Mouse (Mus musculus) c-Kit-negative CD71-positive TER-119-positive erythroid progenitor cells, embryonic 14.5 days (primary cell): ENCODE measurements around the gene Ncam2.
"Not testable (repeated sequence)": the region's sequence is repeated elsewhere in the genome, so short reads cannot be mapped to it uniquely, and the experiment has no call there.

Experiments used
- DNase-seq: peaks from one replicate; pipeline ENCODE4 v3.0.0-alpha.2; 2013; ENCODE audit warnings: low read depth, low spot score

Ncam2 gene

DNA sequence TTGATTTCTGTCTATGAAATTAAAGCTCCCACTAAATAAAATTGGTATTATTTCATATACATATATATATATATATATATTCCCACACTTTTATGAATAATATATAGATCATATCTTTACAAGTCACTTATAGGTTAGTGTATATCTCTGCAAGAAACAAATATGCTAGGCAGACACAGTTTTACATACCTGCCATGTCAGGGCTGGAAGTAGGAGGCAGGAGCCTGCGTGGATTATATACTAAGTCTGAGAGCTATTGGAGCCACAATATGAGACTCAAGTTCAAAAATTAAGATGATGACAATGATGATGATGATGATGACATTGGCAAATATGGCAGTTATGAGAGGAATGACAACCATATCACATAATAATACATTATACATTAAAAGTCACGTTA is 85.4 kb downstream of the Ncam2 start:
- no peak for DNase-seq

DNA sequence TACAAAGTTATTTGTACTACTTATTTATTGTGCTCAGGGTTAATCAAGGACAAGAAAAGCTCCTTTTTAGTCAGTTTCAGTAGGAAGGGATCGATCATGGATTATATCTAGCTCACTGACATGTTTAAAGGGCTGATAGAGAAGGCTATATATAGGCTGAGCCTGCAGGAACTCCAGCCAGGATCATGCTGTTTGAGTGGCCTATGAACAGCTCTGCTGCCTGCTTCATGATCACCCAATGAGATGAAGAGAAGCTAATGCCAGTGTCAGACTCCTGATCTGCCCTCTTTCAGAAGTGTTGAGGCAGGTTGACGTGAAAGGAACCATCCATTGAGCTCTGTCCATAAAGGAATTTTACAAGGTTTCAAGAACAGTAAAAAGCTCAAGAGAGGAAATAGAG is 103.3 kb downstream of the Ncam2 start:
- DNase-seq: no peak

DNA sequence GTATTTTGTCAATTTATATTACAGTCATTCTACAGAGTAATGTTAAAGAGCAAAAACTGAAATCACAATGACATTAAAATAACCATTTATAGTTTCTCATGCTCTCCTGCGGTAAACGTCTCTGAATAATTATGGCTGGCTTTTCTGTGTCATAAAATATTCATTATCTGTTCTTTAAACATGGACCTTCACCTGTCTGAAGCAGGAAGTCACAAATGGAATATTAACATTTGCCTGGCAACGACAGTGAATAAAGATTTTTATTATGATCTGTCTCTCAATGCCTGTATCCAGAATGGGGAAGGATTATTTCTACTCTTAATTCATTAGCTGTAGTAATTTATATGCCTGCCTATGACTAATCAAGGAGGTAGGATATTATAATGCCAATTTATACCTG is 108.7 kb downstream of the Ncam2 start:
- DNase-seq: no peak

DNA sequence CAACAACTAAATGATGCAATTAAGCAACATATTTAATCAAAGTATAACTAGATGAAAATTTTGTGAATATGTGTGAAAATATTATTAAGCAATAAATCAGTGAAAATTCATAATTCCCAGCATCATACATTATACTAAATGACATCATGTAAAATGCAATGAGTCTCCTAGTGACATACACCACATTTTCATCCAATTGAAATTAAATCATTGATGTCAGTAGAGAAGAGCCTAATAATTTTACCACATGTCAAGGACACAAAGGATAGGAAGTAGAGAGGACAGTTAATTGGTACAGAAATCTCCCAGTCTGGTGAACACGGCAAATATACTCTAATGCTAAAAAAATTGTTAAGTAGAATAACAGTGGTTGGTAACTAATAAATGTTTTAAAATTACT is 118.5 kb downstream of the Ncam2 start:
- DNase-seq: no peak

DNA sequence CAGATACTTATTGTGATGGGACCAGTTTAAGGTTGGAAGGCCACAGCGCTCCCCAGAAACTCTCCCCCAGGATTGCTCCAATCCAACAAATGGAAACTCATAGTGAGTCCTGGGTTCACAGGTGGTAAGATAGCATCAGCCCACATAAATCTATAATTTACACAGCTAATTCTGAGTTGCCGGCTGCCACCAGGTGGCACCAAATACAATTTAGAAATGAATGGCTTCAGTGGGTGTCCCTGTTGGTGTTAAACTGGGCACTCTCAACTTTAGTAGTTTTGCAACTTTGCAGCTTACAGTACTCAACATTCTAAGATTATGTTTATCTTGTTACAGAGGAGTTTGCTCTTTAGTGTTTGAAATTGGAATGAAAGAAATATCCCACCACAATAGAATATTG is 130.0 kb downstream of the Ncam2 start:
- no peak for DNase-seq

DNA sequence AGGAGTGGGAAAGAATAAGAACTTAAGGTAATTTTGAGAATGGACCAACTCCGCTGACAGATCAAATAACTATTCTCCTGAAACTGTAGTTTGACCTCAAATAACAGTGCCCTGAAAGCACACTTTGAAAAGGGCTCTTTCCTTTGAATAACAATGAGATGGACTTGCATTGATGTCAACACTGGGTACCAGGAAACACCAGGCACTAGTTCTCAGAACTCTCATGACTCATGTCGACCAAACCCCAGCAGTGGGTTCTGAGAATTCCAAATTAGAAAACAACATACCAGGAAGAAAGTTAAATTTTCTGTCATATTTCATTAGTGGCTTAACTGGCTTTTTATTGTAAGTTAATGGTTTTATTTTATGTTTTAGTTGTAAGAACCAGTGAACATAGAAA is 165.4 kb downstream of the Ncam2 start:
- DNase-seq: no peak

DNA sequence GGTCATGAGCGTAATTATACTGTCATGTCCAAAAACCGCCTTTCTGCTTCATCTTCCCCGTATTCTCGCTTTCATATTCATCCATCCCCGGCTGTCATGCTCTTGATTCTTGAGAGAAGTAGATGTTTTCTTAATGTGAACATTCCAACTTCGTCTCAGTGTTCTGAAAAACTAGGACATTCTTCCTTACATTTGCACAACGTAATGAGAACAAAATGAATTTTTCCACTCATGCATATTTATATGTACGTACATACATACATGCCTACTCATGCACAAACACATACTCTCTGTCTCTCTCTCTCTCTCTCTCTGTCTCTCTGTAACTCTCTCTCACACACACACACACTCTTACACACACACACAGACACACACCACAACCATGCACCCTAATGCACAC is 173.7 kb downstream of the Ncam2 start:
- DNase-seq: no peak

DNA sequence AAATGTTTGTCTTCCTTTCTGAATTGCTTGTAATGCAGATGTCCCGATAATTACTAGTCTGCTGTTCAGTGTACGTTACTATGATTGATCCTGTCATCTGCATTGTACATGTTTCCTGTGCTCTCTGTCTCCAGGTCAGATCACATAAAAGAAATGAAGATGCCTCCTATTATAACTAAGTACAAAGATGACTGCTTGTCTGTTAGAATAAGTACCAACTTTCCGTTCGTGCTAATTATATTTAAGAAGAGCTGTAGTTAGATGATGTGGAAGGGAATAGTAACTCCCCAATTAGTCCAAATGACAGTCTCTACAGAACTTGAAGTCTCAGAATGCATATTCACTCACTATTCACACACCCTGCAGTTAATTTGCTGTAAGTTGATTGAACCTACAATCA is 179.9 kb downstream of the Ncam2 start:
- DNase-seq: no peak

DNA sequence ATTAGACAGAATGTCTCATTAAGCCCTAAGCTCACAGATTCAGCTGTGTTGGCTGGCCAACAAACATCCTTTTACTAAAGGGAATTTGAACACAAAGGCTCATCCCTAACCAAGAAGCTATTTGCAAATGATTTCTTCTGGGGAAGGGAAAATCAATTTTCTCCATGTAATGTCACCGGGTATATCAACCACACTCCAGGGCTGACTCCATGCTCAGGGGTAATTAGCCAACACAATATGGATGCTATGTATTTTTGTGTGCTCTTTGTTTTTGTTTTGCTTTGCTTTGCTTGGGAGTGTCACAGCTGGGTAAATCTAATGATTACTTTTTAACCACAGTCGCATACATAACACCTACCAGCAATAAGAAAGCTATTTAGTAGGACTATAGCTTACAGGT is 188.1 kb downstream of the Ncam2 start:
- no peak for DNase-seq

DNA sequence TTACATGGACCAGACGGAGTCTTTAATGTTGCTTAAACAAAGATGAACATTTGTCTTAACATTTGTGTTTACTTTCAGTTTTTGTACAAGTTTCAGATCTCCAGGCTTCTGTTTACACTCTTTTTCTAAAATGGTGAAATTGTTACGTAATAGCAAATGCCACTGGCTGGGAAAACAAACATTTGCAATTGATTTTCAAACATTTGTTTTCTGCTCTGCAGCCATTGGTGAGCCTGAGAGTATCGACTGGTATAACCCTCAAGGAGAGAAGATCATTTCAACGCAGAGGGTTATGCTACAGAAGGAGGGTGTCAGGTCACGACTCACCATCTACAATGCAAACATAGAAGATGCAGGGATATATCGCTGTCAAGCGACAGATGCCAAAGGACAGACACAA is 234.1 kb downstream of the Ncam2 start:
- DNase-seq: no peak

DNA sequence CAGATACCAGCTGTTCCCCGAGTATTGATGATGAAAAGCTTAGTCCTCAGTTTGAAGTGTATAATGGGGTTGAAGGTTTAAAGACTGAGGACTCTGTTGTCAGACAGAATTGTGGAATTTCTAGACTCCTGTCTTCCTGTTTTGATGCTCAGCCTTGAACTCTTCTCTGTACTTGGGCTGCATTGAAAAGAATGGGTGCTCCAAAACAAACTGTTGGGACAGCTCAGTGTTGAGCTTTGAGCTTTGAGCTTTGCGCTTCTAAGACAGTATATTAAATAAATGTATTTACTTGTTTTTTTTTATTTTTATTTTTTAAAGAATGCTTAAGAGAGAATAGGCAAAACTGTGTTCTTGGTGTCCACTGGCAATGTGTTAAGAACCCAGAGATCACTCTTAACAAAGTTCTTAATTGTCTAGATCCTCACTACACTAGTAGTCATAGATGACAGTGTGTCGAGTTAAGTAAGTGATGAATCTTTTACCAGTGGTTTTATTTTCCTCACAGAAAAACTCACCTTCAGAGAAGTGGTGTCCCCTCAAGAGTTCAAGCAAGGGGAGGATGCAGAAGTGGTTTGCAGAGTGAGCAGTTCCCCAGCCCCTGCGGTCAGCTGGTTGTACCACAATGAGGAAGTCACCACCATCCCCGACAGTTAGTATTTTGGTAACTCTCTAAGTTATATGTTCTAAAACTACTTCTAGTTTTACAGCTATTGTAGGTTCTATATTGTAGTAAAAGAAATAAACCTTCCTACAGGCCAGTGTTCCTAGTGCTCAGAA is 236.8 kb downstream of the Ncam2 start:
- DNase-seq: no peak

DNA sequence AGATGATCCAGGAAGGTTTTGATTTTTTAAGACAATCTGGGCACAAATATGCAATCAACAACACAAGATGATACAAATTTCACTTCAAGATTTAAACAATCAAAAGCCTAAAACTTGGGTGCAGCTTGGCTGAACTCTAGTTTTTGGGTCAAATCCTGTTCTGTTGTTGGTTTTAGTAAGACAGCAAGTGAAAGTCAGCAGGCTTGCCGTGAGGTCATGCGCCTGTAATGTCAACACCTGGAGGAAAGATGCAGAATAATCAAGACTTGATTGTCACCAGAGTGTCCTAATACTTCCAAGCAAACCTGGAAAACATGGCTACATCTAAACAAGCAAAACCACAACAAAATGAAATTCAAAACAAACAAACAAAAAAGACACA is 237.4 kb downstream of the Ncam2 start:
- no peak for DNase-seq

DNA sequence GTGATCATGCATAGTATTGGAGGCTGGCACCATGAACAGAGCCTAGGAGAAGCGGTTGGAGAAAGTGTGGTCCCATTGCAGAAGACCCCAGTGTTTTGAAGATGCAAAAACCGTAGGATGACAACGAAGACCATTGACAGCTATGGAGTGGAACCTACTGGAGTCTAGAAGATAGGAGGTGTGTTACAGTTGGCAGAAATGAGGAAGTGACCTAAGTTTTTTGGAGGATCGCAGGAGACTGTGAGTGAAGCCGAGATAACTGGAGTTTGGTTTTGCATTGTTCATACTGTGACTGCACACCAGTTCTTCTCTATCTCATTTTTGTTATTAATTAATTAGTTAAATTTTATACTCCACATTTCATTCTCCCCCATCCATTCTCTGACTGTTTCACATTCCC is 250.4 kb downstream of the Ncam2 start:
- no peak for DNase-seq

DNA sequence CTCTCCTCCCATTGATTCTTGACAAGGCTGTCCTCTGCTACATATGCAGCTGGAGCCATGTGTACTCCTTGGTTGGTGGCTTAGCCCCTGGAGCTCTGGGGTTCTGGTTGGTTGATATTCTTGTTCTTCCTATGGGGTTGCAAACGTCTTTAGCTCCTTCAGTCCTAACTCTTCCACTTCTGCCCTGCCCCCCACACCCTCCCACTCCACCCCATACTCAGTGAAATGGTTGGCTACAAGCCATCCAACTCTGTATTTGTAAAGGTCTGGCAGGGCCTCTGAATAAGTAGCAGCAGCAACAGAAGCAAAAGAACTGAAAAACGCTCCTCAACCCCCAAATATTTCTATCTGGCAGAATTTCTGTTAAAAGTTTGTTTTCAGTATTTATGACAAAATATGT is 252.5 kb downstream of the Ncam2 start:
- DNase-seq: no peak

DNA sequence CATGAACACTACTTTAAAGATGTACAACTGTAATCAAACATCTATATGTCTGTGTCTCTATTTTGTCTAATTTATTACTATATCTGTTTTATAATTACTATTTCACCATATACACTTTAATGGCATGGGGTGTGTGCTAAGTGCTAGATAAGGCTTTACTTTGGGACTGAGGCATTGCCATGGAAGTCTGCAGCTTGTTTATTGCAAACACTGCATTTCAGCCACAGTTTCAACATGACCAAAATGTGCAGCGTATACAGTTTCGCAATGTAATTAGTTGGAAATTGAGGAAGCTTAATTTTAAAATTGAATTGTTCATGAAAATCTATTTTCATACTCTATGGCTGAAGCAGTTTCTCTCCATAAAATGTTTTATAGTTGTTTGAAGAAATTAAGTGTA is 254.0 kb downstream of the Ncam2 start:
- no peak for DNase-seq

DNA sequence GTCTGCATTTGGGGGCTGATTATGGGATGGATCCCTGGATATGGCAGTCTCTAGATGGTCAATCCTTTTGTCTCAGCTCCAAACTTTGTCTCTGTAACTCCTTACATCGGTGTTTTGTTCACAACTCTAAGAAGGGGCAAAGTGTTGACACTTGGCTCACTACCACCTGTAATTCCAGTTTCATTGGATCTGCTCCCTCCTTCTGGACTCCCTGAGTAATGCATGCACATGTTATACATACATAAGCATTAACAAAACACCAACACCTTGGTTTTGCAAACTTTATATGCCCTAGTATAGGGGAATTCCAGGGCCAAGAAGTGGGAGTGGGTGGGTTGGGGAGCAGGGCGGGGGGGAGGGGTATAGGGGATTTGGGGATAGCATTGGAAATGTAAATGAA is 262.2 kb downstream of the Ncam2 start:
- not testable (repeated sequence) for DNase-seq

DNA sequence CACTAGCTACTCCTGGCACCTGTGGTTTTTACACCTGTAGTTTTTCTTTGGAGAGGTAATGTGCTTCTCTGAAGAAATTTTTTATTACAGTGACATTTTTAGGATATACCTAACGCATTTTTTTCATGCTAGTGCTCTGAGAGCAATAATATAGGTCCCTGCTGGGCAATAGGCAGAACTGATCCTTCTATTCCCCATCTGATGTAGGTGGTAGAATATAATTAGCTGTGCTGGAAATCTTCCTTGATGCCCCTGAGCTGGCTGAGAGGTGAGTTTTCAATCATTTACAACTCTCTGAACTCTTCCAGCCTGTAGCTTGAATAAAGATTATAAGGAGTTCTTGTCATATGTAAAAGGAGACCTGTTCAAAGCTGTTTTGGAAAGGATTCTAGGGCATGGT is 272.4 kb downstream of the Ncam2 start:
- no peak for DNase-seq

DNA sequence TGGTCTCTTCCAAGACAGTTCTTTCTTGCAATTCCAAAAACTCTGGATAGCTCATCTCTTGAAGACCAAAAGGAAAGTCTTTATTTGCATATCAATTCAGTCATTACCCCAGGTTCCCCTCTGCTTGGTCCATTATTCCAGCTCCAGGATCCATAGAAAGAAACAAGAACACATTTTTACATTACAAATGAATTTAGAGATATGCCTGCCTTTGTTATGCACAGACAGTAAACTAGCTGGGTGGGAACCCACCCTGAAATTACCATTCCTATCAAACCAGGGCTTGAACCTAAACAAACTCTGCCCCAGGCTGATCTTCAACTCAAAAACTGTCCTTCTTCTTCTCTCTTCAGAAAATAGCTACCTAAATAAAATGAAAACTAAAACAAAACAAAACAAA is 280.6 kb downstream of the Ncam2 start:
- DNase-seq: no peak

DNA sequence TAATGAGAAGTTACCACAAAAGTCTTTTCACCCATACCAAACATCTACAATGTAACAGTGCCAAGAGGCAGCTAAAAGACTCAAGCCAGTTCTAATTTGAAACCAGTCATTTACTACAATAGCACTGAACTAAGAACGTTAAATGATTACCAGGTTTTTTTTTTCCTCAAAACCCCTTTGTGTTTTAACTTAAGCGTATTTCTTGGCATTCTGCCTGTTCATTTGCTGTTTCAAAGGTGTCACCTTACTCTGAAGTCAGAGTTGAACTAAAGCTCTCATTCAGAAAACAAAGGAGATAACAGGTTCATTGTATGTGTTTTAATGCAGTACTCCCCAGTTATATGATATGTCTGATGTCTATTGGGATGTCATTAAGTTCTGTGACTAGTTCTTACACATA is 295.6 kb downstream of the Ncam2 start:
- DNase-seq: no peak

DNA sequence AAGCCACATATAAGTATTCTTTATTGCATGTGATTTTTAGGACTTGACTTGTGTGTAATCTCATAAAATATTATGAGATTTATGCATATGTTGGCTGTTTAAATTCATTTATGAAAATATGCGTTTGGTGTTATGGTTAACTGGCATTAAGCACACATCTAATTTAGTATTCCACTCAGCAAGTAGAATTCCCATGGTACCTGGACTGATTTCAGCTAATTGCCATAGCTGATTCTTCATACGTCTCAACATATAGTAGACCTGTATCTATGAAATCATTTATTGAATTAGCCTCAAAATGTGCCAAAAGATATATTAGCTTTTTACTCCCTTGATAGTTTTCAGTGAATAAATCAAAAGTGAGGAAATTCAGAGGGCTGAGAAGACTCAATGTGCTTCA is 302.1 kb downstream of the Ncam2 start:
- DNase-seq: no peak

DNA sequence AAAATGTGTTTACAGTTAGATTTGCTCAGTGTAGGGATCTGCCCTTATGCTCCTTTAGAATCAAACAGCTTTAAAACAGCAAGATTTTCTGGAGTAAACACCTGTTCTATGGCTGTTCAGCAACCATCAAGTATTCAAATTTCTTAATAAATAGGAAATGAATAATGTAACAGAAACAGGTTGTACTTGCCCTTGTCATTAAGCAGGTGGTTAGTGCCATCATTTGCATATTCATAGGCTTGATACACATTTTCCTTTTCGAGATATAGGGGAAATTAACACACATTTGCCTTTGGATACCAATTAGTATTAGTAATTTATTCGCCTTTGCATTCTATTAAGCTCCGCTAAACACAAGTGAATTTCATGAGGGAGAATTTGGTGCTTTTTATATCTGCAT is 335.7 kb downstream of the Ncam2 start:
- DNase-seq: no peak

DNA sequence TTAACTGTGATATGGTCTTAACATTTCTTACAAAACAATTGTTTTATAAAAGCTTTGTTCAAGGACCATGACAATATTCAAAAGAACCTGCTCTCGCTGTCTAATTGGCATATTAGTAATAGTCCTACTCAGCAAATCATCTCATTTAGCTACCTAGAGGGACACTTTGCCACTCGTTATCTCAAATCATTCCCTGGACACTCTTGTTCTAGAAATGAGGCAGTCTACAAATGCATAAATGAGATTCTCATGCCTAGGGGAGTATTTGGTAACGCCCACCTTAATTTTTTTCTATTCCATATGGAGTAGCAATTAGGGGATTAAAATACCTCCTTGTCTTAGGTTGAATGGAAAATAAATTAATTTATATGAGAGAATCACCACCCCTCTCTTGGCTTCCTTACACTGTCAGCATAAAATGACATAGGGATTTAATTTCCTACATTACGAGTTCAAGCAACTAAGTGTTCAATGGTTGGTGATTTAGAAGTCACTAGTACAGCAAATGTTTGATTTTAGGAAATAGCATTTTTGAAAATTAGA is 387.1 kb downstream of the Ncam2 start:
- no peak for DNase-seq

DNA sequence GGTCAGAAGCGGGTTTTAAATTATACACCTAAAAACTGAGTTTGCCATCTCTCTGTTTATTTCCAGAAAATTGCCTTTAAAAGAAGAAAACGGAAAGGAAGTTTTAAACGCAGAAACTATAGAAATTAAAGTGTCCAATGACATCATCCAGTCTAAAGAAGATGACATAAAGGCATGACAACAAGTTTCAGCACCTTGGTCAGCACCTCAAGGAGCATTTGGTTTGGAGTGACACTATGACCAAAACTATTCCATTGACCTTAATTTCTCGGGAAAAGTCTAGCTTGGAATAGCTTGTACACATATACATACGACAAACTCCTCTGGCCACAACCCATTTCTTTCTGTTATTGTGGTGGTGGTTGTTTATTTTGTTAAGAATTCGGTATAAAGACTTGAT is 422.8 kb downstream of the Ncam2 start:
- no peak for DNase-seq

DNA sequence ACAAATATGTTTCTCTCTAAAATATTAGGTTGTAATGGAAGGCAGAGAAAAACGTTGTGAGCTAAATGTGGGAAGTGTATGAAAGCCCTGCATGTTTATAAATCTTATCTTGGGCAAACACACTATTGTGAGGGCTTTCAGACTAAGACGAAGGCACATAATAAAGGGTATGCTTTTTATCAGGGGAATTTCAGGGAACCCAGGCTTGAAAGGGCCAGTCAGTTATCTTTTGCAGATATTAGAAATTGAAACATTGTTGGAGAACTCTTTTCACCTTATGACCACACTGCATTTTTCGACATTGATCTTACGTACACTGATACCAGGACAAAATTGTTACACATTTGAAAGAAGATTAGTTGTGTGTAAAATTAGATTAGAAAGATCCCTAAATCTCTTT is 423.3 kb downstream of the Ncam2 start:
- DNase-seq: no peak
